Mouse (Mus musculus) T-cell, adult 2 months (primary cell): Measurements from ENCODE around the gene Mkrn3.

Experiments
- DNase-seq: peaks from one replicate; pipeline ENCODE4 v3.0.0; 2022; ENCODE audit warnings: low spot score

The Mkrn3 gene

GRCm38 (mm10) chr7:62378529-62378928, 41.4 kb downstream of the Mkrn3 start:
- no peak for DNase-seq

GRCm38 (mm10) chr7:62377313-62377712, 42.6 kb downstream of the Mkrn3 start:
- DNase-seq = no peak

GRCm38 (mm10) chr7:62376510-62377304, 43.2 kb downstream of the Mkrn3 start, which contains the start of gene Magel2:
Gene Magel2 (plus strand): TSS chr7:62377010.
- no peak for DNase-seq

GRCm38 (mm10) chr7:62375658-62376057, 44.3 kb downstream of the Mkrn3 start:
- DNase-seq = no peak
